Mouse (Mus musculus): ENCODE results near the gene Gimap9.

The Gimap9 gene

GRCm38 (mm10) chr6:48727761-48728160 lies 51.8 kb downstream of the Gimap9 start:
- in situ Hi-C loops (cut with MboI; ENCODE audit: unreplicated experiment in 2 of 2): no loop called here
